Mouse (Mus musculus) heart, embryonic 16.5 days (tissue): ENCODE results near the gene Anapc16. TPM values are rescaled to one million over a fixed set of nuclear protein-coding genes. Genes with fewer than 3 reads are reported as not detected.
A peak's percentile ranks its signal among the peaks of the same experiment; 100 is the strongest.

Source experiments
- ATAC-seq: fragments of 200-750 bp; cut with Nextera tagmentation; replicated peaks from 2 replicates; pipeline ENCODE4 v1.8.0; 2017; ENCODE audit warnings: moderate number of reproducible peaks; ENCODE audit not compliant: insufficient read depth, low FRiP score; ENCODE audit errors: extremely low read depth
- H3K27ac ChIP-seq: fragments of 300-500 bp; sonication (generic); 2 replicates; pipeline ENCODE4 v1.5.1; 2014; ENCODE audit warnings: mild to moderate bottlenecking, low read length, control low read depth, moderate library complexity
- H3K27me3 ChIP-seq: fragments of 300-500 bp; sonication (generic); 2 replicates; pipeline ENCODE4 v1.6.1; 2014; ENCODE audit warnings: low read length, mixed read lengths; ENCODE audit not compliant: control insufficient read depth, insufficient read depth
- H3K36me3 ChIP-seq: fragments of 300-500 bp; sonication (generic); 2 replicates; pipeline ENCODE4 v1.6.1; 2014; ENCODE audit not compliant: control insufficient read depth, insufficient read depth
- H3K4me1 ChIP-seq: fragments of 300-500 bp; sonication (generic); 2 replicates; pipeline ENCODE4 v1.6.1; 2014; ENCODE audit warnings: low read length, mixed read lengths; ENCODE audit not compliant: control insufficient read depth, insufficient read depth
- H3K4me2 ChIP-seq: fragments of 300-500 bp; sonication (generic); 2 replicates; pipeline ENCODE4 v1.6.1; 2014; ENCODE audit warnings: low read depth, mild to moderate bottlenecking, control low read depth, low read length
- H3K4me3 ChIP-seq: fragments of 300-500 bp; sonication (generic); 2 replicates; pipeline ENCODE4 v1.5.1; 2014; ENCODE audit warnings: mild to moderate bottlenecking, control low read depth, low read length
- H3K9ac ChIP-seq: fragments of 300-500 bp; sonication (generic); 2 replicates; pipeline ENCODE4 v1.6.1; 2014; ENCODE audit warnings: low read length, control low read depth
- H3K9me3 ChIP-seq: fragments of 300-500 bp; sonication (generic); replicated peaks from 2 replicates; pipeline ENCODE4 v1.6.1; 2016; ENCODE audit warnings: low read length; ENCODE audit not compliant: control insufficient read depth
- WGBS: fragments of 180-500 bp; shearing (Covaris S2); extraction: QIAGEN DNeasy Blood & Tissue Kit; methylation state at CpG from one replicate; pipeline ENCODE4 v1.1.7; 2014; 5-methylcytosine and 5-hydroxymethylcytosine counted together
- polyA plus RNA-seq: library from polyadenylated mRNA; unstranded; fragments of >200 nt; fragmentation: Nextera tagmentation; extraction: Ambion mirVana; gene quantifications from 2 replicates; pipeline ENCODE4 v1.2.1, GENCODE M21; 2015

Gene Anapc16
- polyA plus RNA-seq, 1 experiment from 2014 or later, result 89.3 TPM

DNA sequence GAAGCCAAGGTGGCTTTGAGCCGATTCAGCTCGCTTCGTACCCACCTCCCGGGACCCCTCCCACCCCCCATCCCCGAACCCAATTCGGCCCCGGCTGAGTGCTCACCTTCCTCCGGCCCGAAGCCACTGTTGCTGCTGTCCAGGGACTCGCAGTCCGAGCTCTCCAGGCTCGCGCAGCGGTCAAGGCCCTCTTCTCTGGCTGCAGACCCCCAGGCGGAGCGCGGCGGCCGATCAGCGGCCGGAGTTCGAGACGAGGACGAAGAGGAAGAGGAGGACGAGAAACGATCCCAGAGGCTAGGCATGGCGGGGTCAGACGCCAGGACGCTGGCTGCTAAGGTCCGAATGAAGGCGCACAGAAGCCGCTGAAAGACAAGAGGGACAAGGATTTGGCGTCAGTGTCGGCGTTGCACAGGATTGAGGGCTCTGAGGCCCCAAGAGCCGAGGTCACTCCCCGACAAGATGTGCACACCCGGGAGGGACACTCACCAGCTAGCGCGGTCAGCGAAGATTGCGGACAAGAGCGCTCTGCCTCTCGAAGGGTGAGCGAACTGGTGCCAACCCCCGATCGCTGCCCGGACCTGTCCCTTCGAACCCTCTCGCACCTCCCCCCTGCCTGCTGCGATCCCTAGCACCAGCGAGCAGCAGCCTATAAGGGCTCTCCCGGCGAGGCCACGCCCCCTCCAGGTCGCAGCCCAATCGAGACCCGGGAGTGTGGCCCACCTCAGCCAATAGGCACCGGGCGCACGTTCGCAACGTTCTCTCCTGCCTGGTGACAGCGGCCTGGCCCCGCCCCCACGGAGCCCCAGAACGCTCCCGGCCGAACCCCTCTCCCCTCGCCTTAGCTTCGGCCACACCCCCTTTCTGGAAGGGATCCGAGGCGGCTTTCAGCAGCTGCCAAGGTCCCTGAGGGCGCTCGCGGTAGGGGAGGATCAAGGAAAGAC, 51.5 kb downstream of the Anapc16 start, which contains the start of gene Ddit4:
Gene Ddit4 (minus strand): TSS at position 624 of the 941 bp plus-strand sequence.
- Histone ChIP-seq H3K27me3 (no peaks in the 10 kb centered on the region), H3K36me3 (no peaks in the 10 kb centered on the region), H3K27ac (peak within 1 kb of the TSS; percentile 97), H3K9me3 (no peaks in the 10 kb centered on the region), H3K4me3 (peak within 1 kb of the TSS; percentile 94), H3K4me2 (peak within 1 kb of the TSS; percentile 86), H3K9ac (peak within 1 kb of the TSS; percentile 99), H3K4me1 (peaks cover 29% of the 10 kb centered on the region)
- WGBS, result under 1% methylated on average over 75 of the region's 76 CpGs
- peak; percentile 95 for ATAC-seq

DNA sequence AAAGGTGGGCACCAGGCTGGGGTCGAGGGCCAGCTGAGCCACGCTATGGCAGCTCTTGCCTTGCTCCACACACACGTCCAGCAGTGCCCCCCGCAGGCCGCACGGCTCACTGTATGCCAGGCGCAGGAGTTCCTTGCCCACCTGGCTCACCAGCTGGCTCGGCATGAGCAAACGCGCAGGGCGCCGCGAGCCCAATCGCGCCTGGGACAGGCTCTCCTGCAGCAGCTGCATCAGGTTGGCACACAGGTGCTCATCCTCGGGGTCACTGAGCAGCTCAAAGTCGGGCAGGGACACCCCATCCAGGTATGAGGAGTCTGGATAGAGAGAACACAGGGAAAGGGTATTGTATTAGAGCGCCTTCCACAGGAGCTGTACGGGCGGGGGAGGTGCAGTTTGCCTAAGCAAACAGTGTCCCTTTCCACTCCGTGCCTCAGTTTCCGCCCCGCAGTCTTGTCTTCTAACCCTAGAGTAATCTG, 52.2 kb downstream of the Anapc16 start:
- peak overlapping the region; percentile 99 for H3K9ac ChIP-seq
- no peaks in the 10 kb centered on the region for H3K9me3 ChIP-seq
- under 1% methylated on average over 23 of the region's 23 CpGs for WGBS
- no peaks in the 10 kb centered on the region for H3K36me3 ChIP-seq
- no peaks in the 10 kb centered on the region for H3K27me3 ChIP-seq
- ATAC-seq, result peak; percentile 23
- H3K4me2 ChIP-seq, result peak overlapping the region; percentile 86
- peak overlapping the region; percentile 94 for H3K4me3 ChIP-seq
- peaks cover 29% of the 10 kb centered on the region for H3K4me1 ChIP-seq
- peak overlapping the region; percentile 95 for H3K27ac ChIP-seq

DNA sequence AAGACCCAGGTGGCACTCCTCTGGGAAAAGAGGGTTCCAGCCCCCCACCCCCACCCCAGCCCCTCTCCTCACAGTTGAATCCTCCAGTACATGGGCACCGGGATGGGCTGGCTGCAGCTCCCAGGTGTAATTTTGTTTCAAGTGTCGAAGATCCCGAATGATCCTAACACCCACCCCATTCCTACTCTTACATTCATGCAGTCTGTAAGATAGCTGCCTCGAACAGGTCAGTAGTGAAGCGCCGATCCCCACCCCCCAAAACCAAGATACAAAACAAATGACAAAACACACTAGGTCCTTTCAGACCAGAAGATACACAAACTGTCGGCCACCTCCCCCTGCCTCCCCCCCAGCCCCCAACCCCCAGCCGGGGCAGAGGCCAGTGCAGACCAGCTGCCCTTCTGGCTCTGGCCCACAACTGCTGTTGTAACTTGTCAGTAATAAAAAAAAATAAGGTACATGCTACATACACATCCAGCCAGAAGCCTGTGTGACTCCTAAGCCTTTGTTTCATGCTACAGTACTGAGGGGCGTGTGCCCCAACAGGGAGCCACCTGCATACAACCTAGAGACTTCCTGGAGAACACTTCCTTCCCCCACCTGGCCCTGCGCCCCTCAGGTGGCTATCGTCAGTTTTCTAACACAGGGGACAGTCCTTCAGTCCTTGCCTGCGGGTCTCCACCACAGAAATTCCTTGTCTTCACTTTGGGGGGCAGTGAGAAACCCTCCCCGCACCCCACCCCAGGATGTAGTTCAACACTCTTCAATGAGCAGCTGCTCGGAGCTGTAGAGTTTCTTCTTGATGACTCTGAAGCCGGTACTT, 52.9 kb downstream of the Anapc16 start:
- peaks cover 29% of the 10 kb centered on the region for H3K4me1 ChIP-seq
- H3K27me3 ChIP-seq, result no peaks in the 10 kb centered on the region
- peak overlapping the region; percentile 86 for H3K4me2 ChIP-seq
- no peaks in the 10 kb centered on the region for H3K9me3 ChIP-seq
- H3K4me3 ChIP-seq, result peak overlapping the region; percentile 94
- peak overlapping the region; percentile 99 for H3K9ac ChIP-seq
- H3K27ac ChIP-seq, result peak overlapping the region; percentile 95
- WGBS, result 37% methylated on average over 15 of the region's 15 CpGs
- no peak for ATAC-seq
- no peaks in the 10 kb centered on the region for H3K36me3 ChIP-seq

DNA sequence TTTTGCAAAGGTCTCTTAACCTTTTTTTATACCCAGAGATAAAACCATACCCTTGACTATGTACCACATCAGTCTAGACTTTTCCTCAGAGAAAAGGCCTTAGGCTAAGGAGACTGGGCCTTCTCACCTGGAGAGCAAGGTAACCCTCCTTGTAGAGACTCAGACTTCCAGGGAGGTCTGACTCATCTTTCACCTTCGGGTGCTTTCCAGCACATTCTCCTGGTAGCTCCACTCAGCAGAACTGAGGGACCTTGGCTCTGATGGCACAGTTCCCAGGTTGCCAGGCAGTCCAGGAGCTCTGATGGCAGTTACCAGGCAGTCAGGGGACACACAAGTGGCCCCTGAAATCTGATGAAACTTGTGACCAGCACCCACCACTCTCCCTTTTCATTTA, 53.7 kb downstream of the Anapc16 start:
- H3K27me3 ChIP-seq, result no peaks in the 10 kb centered on the region
- 27% methylated on average over 1 of the region's 1 CpGs for WGBS
- ATAC-seq, result no peak
- peaks cover 29% of the 10 kb centered on the region for H3K4me1 ChIP-seq
- peak overlapping the region; percentile 99 for H3K9ac ChIP-seq
- H3K36me3 ChIP-seq, result no peaks in the 10 kb centered on the region
- peak overlapping the region; percentile 86 for H3K4me2 ChIP-seq
- peak overlapping the region; percentile 94 for H3K4me3 ChIP-seq
- peak overlapping the region; percentile 72; the same call in 1 of the 2 replicates for H3K27ac ChIP-seq
- no peaks in the 10 kb centered on the region for H3K9me3 ChIP-seq

DNA sequence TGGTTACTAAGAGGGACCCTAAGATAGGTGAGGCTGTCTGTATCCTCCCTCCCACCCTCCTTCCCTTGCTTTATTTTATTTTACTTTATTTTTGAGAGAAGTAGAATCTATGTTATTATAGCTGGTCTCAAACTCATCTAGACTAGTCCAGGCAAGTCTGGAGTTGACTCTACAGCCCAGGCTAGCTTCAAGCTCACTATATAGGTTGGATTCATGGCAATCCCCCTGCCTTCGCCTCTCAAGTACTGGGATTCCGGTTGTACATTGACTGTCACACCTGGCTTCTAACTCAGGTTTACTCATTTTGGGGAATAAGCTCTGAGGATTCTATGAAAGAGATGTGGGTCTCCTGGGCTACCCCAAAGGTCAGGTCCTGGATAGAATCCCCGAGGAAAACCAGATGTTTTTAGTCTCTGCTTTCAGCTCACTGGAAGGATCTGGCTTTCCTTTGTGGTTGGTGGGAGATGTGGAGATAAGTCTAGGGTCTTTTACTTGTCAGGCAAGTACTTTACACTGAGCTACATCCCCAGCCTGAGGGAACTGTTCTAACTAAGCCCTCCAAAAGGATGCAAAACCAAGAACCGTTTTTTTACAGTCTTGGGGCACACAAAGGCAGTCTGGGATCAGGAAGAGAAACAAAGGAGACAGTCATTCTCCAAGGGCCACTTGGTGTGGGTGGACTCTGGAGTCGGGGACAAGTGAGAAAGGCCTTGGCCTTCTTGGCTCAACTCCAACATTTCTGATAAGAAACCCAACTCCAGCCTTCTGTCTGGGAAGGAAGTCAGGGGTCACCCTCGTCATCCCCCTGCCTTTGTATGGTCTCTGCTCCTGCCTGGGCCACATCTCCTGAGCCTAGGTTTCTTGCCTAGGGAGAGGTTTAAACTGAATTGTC, 54.3 kb downstream of the Anapc16 start:
- no peaks in the 10 kb centered on the region for H3K9me3 ChIP-seq
- peak overlapping the region; percentile 86 for H3K4me2 ChIP-seq
- H3K27ac ChIP-seq, result peak overlapping the region; percentile 72
- H3K9ac ChIP-seq, result peak overlapping the region; percentile 99
- H3K27me3 ChIP-seq, result no peaks in the 10 kb centered on the region
- 39% methylated on average over 6 of the region's 6 CpGs for WGBS
- ATAC-seq, result no peak
- no peak overlapping the region for H3K4me3 ChIP-seq
- peaks cover 27% of the 10 kb centered on the region for H3K4me1 ChIP-seq
- H3K36me3 ChIP-seq, result no peaks in the 10 kb centered on the region

DNA sequence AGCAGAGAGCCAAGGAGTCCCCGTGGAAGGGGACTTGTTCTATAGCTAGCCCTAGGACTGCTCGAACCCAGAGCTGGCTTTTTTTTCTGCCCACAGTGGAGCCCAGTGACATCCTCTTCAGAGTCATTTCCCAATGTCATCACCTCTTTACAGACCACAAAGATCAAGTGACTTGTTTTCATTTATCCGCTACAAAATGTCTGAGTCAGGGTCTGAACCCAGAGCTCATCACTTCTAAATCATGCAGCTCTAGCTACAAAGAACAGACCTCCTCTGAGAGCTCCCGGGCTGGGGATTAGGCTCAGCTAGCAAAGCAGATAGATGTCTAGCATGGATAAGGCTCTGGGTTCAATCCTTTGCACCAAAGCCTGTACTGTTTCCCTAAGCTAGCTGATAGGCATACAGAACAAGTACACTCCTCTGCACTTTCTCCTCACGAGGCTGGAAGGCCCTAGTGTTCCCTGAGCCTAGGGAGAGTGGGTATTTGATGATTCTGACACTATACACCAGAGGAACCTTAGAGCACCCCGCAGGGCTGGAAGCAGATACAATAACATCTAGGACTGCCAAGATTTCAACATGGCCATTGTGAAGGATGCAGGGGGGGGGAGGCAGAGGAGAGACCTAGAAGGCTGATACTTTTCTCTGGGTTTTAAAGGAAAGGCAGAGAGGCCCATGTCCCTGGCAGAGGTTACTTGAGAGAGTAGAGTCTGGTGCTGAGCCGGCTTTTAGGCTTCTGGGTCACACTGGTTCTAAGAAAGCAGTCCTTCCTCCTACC, 55.5 kb downstream of the Anapc16 start:
- peak overlapping the region; percentile 4; the same call in 1 of the 2 replicates for H3K27ac ChIP-seq
- WGBS, result 54% methylated on average over 7 of the region's 7 CpGs

DNA sequence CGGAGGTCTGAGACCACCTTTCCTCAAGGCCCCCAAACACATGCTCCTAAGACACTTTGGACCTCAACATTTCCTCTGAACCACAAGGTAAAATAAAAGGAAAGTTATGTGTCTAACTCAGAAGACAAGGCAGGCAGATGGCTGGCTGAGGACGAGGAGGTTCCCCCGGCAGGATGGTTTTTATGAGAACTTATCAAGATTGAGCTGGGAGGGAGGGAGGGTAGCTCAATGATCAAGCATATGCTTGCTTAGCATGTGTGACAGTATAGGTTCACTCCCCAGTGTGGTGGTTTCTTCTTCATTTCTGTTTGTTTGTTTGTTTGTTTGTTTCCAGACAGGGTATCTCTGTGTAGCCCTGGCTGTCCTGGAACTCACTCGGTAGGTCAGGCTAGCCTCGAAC, 56.6 kb downstream of the Anapc16 start:
- 86% methylated on average over 5 of the region's 5 CpGs for WGBS

More for the DNA sequence above, 55.5 kb downstream of the Anapc16 start:
- no peak for ATAC-seq
- Histone ChIP-seq H3K4me1 (peaks cover 35% of the 10 kb centered on the region), H3K9me3 (no peaks in the 10 kb centered on the region), H3K9ac (no peak overlapping the region), H3K27me3 (no peaks in the 10 kb centered on the region), H3K4me3 (no peak overlapping the region), H3K36me3 (no peaks in the 10 kb centered on the region), H3K4me2 (no peak overlapping the region)

DNA sequence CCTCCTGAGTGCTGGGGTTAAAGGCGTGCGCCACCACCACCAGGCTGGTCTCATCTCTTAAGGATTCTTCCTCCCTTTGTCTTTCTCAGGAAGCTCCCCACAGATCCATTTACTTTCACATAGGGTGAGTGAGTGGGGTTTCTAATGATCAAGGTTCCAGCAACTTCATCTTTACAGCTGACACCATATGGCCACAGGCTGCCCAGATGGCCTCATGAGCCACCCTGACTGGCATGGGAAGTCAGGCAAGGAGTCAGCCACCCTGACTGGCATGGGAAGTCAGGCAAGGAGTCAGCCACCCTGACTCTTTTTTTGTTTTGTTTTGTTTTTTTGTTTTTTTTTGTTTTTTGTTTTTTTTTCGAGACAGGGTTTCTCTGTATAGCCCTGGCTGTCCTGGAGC, 57.5 kb downstream of the Anapc16 start:
- Histone ChIP-seq H3K36me3 (no peaks in the 10 kb centered on the region), H3K9ac (no peak overlapping the region), H3K27me3 (no peaks in the 10 kb centered on the region), H3K9me3 (no peaks in the 10 kb centered on the region), H3K4me2 (no peak overlapping the region), H3K27ac (no peak overlapping the region), H3K4me3 (no peak overlapping the region), H3K4me1 (peaks cover 34% of the 10 kb centered on the region)
- WGBS, result 83% methylated on average over 3 of the region's 3 CpGs
- no peak for ATAC-seq

More for the DNA sequence above, 56.6 kb downstream of the Anapc16 start:
- H3K27ac ChIP-seq, result no peak overlapping the region
- no peak overlapping the region for H3K4me2 ChIP-seq
- no peak overlapping the region for H3K9ac ChIP-seq
- no peaks in the 10 kb centered on the region for H3K9me3 ChIP-seq
- H3K36me3 ChIP-seq, result no peaks in the 10 kb centered on the region
- no peak for ATAC-seq
- no peaks in the 10 kb centered on the region for H3K27me3 ChIP-seq
- no peak overlapping the region for H3K4me3 ChIP-seq
- H3K4me1 ChIP-seq, result peaks cover 35% of the 10 kb centered on the region
